Mouse (Mus musculus): Measurements from ENCODE around the gene Abca3.

- TF ChIP-seq CTCF (IDR thresholded peaks at IDR 0.05; ENCODE audit: control insufficient read depth, insufficient read depth, insufficient replicate concordance, low read depth, low read length) (no peak), POLR2A (IDR thresholded peaks at IDR 0.05; ENCODE audit: control insufficient read depth, low read depth, low read length) (no peak)
Measured at GRCm38 (mm10) chr17:24361291-24361690, 9.5 kb downstream of the Abca3 start.

Measured in testis, adult 2 months (tissue).